Mouse (Mus musculus) liver, embryonic 14.5 days (tissue): ENCODE measurements around the gene Rorc.

Experiments used
- CTCF ChIP-seq: IDR thresholded peaks from 2 replicates; pipeline ENCODE4 v1.5.1; 2016; ENCODE audit warnings: antibody characterized with exemption, low read depth, control low read depth
- EP300 ChIP-seq: IDR thresholded peaks from 2 replicates; pipeline ENCODE4 v1.6.1; 2016; ENCODE audit warnings: antibody characterized with exemption, low read depth

GRCm38 (mm10) chr3:94436420-94436819 is 63.8 kb downstream of the Rorc start:
- TF ChIP-seq CTCF (no peak), EP300 (no peak)
